Mouse (Mus musculus) hindbrain, embryonic 15.5 days (tissue): ENCODE results near the gene Snx33. TPM values are rescaled to one million over a fixed set of nuclear protein-coding genes. Genes with fewer than 3 reads are reported as not detected.
"Not testable (repeated sequence)": the region's sequence is repeated elsewhere in the genome, so short reads cannot be mapped to it uniquely, and the experiment has no call there.

ENCODE experiments used
- ATAC-seq: fragments of 200-750 bp; cut with Nextera tagmentation; 2 replicates; pipeline ENCODE4 v1.8.0; 2017; ENCODE audit warnings: low read depth, moderate number of reproducible peaks, moderate TSS enrichment; ENCODE audit not compliant: low FRiP score
- H3K27ac ChIP-seq: fragments of 300-500 bp; sonication (generic); replicated peaks from 2 replicates; pipeline ENCODE4 v1.5.1; 2015; ENCODE audit warnings: mild to moderate bottlenecking, inconsistent platforms
- H3K27me3 ChIP-seq: fragments of 300-500 bp; sonication (generic); 2 replicates; pipeline ENCODE4 v1.6.1; 2015; ENCODE audit warnings: control low read depth, inconsistent platforms
- H3K36me3 ChIP-seq: fragments of 300-500 bp; sonication (generic); 2 replicates; pipeline ENCODE4 v1.6.1; 2015; ENCODE audit warnings: control low read depth, inconsistent platforms
- H3K4me1 ChIP-seq: fragments of 300-500 bp; sonication (generic); replicated peaks from 2 replicates; pipeline ENCODE4 v1.6.1; 2015; ENCODE audit warnings: control low read depth, inconsistent platforms
- H3K4me2 ChIP-seq: fragments of 300-500 bp; sonication (generic); 2 replicates; pipeline ENCODE4 v1.6.1; 2015; ENCODE audit warnings: moderate library complexity, mild to moderate bottlenecking, inconsistent platforms
- H3K4me3 ChIP-seq: fragments of 300-500 bp; sonication (generic); 2 replicates; pipeline ENCODE4 v1.5.1; 2015; ENCODE audit warnings: mild to moderate bottlenecking, inconsistent platforms
- H3K9ac ChIP-seq: fragments of 300-500 bp; sonication (generic); 2 replicates; pipeline ENCODE4 v1.6.1; 2015; ENCODE audit warnings: inconsistent platforms
- H3K9me3 ChIP-seq: fragments of 300-500 bp; sonication (generic); 2 replicates; pipeline ENCODE4 v1.6.1; 2016; ENCODE audit warnings: control low read depth, inconsistent platforms
- WGBS: fragments of 180-500 bp; shearing (Covaris S2); methylation state at CpG from one replicate; pipeline ENCODE4 v1.1.7; 2015; 5-methylcytosine and 5-hydroxymethylcytosine counted together
- polyA plus RNA-seq: library from polyadenylated mRNA; unstranded; fragments of >200 nt; fragmentation: Nextera tagmentation; extraction: Ambion mirVana; gene quantifications from 2 replicates; pipeline ENCODE4 v1.2.1, GENCODE M21; 2015

Snx33 gene
- polyA plus RNA-seq, 1 experiment from 2014 or later = 3.1 TPM

GRCm38 (mm10) chr9:56947481-56947880 is 19.3 kb upstream of the Snx33 start:
- 30% methylated on average over 3 of the region's 3 CpGs for WGBS

GRCm38 (mm10) chr9:56938374-56938773 is 10.2 kb upstream of the Snx33 start:
- H3K9ac ChIP-seq = peak overlapping the region; percentile 86
- WGBS = 4% methylated on average over 7 of the region's 7 CpGs
- H3K36me3 ChIP-seq = no peaks in the 10 kb centered on the region
- no peaks in the 10 kb centered on the region for H3K27me3 ChIP-seq
- H3K4me3 ChIP-seq = peak overlapping the region; percentile 82
- peaks cover 24% of the 10 kb centered on the region for H3K4me1 ChIP-seq
- H3K27ac ChIP-seq = peak overlapping the region; percentile 93
- no peak for ATAC-seq
- H3K9me3 ChIP-seq = no peaks in the 10 kb centered on the region
- peak overlapping the region; percentile 78 for H3K4me2 ChIP-seq

More at GRCm38 (mm10) chr9:56947481-56947880, 19.3 kb upstream of the Snx33 start:
- H3K27ac ChIP-seq, ATAC-seq, H3K36me3 ChIP-seq, H3K4me3 ChIP-seq, H3K4me2 ChIP-seq, H3K9ac ChIP-seq, H3K9me3 ChIP-seq, H3K27me3 ChIP-seq: not testable (repeated sequence)
- H3K4me1 ChIP-seq = peaks cover 12% of the 10 kb centered on the region

- no peaks in the 10 kb centered on the region for H3K9me3 ChIP-seq
- peaks cover 24% of the 10 kb centered on the region for H3K4me1 ChIP-seq
- H3K27me3 ChIP-seq = no peaks in the 10 kb centered on the region
- ATAC-seq = peak; percentile 96
- no peaks in the 10 kb centered on the region for H3K36me3 ChIP-seq
- under 1% methylated on average over 73 of the region's 73 CpGs for WGBS
- peak within 1 kb of the TSS; percentile 78 for H3K4me2 ChIP-seq
- H3K9ac ChIP-seq = peak within 1 kb of the TSS; percentile 86
- H3K4me3 ChIP-seq = peak within 1 kb of the TSS; percentile 82
- peak within 1 kb of the TSS; percentile 93 for H3K27ac ChIP-seq
These were observed 9.3 kb upstream of the Snx33 start, which contains the start of gene Imp3 for GRCm38 (mm10) chr9:56937223-56938160. Gene Imp3, plus strand, starts transcription at chr9:56937475.

- H3K4me1 ChIP-seq = peaks cover 24% of the 10 kb centered on the region
- H3K27ac ChIP-seq = peak overlapping the region; percentile 66
- no peaks in the 10 kb centered on the region for H3K9me3 ChIP-seq
- H3K9ac ChIP-seq = peak overlapping the region; percentile 39; the same call in 1 of the 2 replicates
- H3K4me2 ChIP-seq = peak overlapping the region; percentile 78
- peak overlapping the region; percentile 82 for H3K4me3 ChIP-seq
- WGBS = 19% methylated on average over 6 of the region's 6 CpGs
- no peaks in the 10 kb centered on the region for H3K36me3 ChIP-seq
- peak; percentile 6; the same call in 1 of the 2 replicates for ATAC-seq
- no peaks in the 10 kb centered on the region for H3K27me3 ChIP-seq
These were observed 8.7 kb upstream of the Snx33 start for GRCm38 (mm10) chr9:56936861-56937222.

- H3K27me3 ChIP-seq = peaks cover 17% of the 10 kb centered on the region; the same call in 1 of the 2 replicates
- H3K9me3 ChIP-seq = no peaks in the 10 kb centered on the region
- H3K4me3 ChIP-seq = no peak overlapping the region
- no peak for ATAC-seq
- H3K36me3 ChIP-seq = no peaks in the 10 kb centered on the region
- H3K4me1 ChIP-seq = peaks cover 27% of the 10 kb centered on the region
- H3K4me2 ChIP-seq = no peak overlapping the region
- no peak overlapping the region for H3K27ac ChIP-seq
- H3K9ac ChIP-seq = no peak overlapping the region
- 81% methylated on average over 1 of the region's 1 CpGs for WGBS
These were observed 2.4 kb upstream of the Snx33 start for GRCm38 (mm10) chr9:56930556-56930955.

- Histone ChIP-seq H3K27ac (no peak overlapping the region), H3K9ac (no peak overlapping the region), H3K4me2 (no peak overlapping the region), H3K4me3 (no peak overlapping the region), H3K36me3 (no peaks in the 10 kb centered on the region), H3K27me3 (peaks cover 17% of the 10 kb centered on the region; the same call in 1 of the 2 replicates), H3K4me1 (peaks cover 37% of the 10 kb centered on the region), H3K9me3 (no peaks in the 10 kb centered on the region)
- 71% methylated on average over 4 of the region's 4 CpGs for WGBS
- ATAC-seq = no peak
These were observed 1.3 kb upstream of the Snx33 start for GRCm38 (mm10) chr9:56929496-56929895.

- 0 out of 2 replicates have a peak, but pooled peaks have one; percentile 13 for ATAC-seq
- peaks cover 46% of the 10 kb centered on the region for H3K4me1 ChIP-seq
- H3K27me3 ChIP-seq = peaks cover 17% of the 10 kb centered on the region; the same call in 1 of the 2 replicates
- no peaks in the 10 kb centered on the region for H3K9me3 ChIP-seq
- peak overlapping the region; percentile 74 for H3K27ac ChIP-seq
- no peaks in the 10 kb centered on the region for H3K36me3 ChIP-seq
- peak overlapping the region; percentile 89 for H3K4me2 ChIP-seq
- peak overlapping the region; percentile 53 for H3K4me3 ChIP-seq
- under 1% methylated on average over 35 of the region's 35 CpGs for WGBS
- H3K9ac ChIP-seq = peak overlapping the region; percentile 43
These were observed 769 bp downstream of the Snx33 start for GRCm38 (mm10) chr9:56927191-56928012.

GRCm38 (mm10) chr9:56926387-56926786 is 1.8 kb downstream of the Snx33 start:
- Histone ChIP-seq H3K4me1 (peaks cover 46% of the 10 kb centered on the region), H3K27me3 (peaks cover 13% of the 10 kb centered on the region; the same call in 1 of the 2 replicates), H3K9ac (no peak overlapping the region), H3K4me3 (no peak overlapping the region; the same call in 1 of the 2 replicates), H3K4me2 (peak overlapping the region; percentile 89), H3K36me3 (no peaks in the 10 kb centered on the region), H3K9me3 (no peaks in the 10 kb centered on the region), H3K27ac (no peak overlapping the region)
- no peak for ATAC-seq
- WGBS = 87% methylated on average over 10 of the region's 10 CpGs

GRCm38 (mm10) chr9:56926025-56926360 is 2.2 kb downstream of the Snx33 start:
- H3K27me3 ChIP-seq = peaks cover 13% of the 10 kb centered on the region; the same call in 1 of the 2 replicates
- no peak overlapping the region for H3K4me3 ChIP-seq
- ATAC-seq = no peak
- H3K9ac ChIP-seq = no peak overlapping the region
- H3K4me2 ChIP-seq = peak overlapping the region; percentile 89
- H3K4me1 ChIP-seq = peaks cover 46% of the 10 kb centered on the region
- H3K36me3 ChIP-seq = no peaks in the 10 kb centered on the region
- 96% methylated on average over 10 of the region's 10 CpGs for WGBS
- no peak overlapping the region for H3K27ac ChIP-seq
- no peaks in the 10 kb centered on the region for H3K9me3 ChIP-seq

GRCm38 (mm10) chr9:56925291-56926024 is 2.7 kb downstream of the Snx33 start:
- H3K4me3 ChIP-seq = peak overlapping the region; percentile 18
- H3K9ac ChIP-seq = no peak overlapping the region
- H3K27me3 ChIP-seq = peaks cover 11% of the 10 kb centered on the region; the same call in 1 of the 2 replicates
- peak overlapping the region; percentile 46 for H3K4me2 ChIP-seq
- no peak for ATAC-seq
- H3K36me3 ChIP-seq = no peaks in the 10 kb centered on the region
- no peak overlapping the region for H3K27ac ChIP-seq
- H3K9me3 ChIP-seq = no peaks in the 10 kb centered on the region
- H3K4me1 ChIP-seq = peaks cover 46% of the 10 kb centered on the region
- WGBS = 74% methylated on average over 26 of the region's 26 CpGs

GRCm38 (mm10) chr9:56924651-56925027 is 3.5 kb downstream of the Snx33 start:
- H3K27ac ChIP-seq = no peak overlapping the region
- peak overlapping the region; percentile 18 for H3K4me3 ChIP-seq
- no peaks in the 10 kb centered on the region for H3K9me3 ChIP-seq
- ATAC-seq = peak; percentile 32; the same call in 1 of the 2 replicates
- no peaks in the 10 kb centered on the region for H3K36me3 ChIP-seq
- H3K27me3 ChIP-seq = peaks cover 6% of the 10 kb centered on the region; the same call in 1 of the 2 replicates
- peaks cover 46% of the 10 kb centered on the region for H3K4me1 ChIP-seq
- H3K4me2 ChIP-seq = peak overlapping the region; percentile 46
- 15% methylated on average over 7 of the region's 7 CpGs for WGBS
- no peak overlapping the region for H3K9ac ChIP-seq
